Mouse (Mus musculus): ENCODE measurements at regions not wholly inside any gene's neighbourhood (a gene's known extent, or its start where the extent isn't known, plus 50 kb on each side); places are given as distances from the start of the nearest gene placed in this dataset.

DNA sequence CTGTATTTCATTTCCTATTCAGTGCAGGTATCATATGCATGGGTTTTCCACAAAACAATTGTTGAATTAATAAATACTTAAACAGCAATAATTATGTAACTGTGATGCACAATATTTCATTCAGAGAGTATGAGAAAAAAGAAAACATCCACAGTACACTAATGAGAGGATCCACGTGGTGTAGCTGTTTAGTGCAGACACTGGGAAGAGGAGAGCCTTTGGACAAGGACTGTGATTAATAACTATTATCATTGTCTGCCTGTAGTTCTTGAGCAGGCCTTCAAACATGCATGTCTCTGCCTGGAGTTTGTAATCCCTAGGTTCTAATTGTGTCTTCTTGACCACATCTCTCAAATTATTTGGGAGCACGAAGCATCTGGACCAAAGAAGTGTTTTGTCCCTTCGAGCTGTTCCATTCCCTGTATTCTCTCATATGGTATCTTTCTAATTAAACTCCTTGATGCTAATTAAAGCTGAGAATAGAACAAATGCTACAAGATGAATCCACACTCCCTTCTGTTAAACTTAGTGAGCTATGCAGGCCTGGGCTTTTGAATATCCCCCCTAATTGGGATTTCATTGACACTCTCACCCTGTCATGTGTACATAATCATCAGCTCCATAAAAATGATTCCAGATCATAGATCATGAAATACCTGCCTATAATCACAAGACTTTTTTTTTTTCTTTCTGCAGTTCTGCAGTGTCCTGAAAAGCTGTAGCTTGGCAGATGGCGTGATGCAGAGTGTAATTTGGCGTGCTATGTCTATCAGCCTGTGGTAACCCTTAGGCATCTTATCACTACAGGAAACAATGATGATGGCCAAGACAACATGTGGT, 1208.9 kb upstream of the G6pd2 start:
- H3K4me2 ChIP-seq (replicated peaks): no peak overlapping the region
- H3K4me1 ChIP-seq: no peaks in the 10 kb centered on the region
- H3K36me3 ChIP-seq: no peaks in the 10 kb centered on the region
- H3K9me3 ChIP-seq (replicated peaks): no peaks in the 10 kb centered on the region
- peak overlapping the region; percentile 23; the same call in 1 of the 2 replicates for H3K27ac ChIP-seq
- ATAC-seq (ENCODE audit: low FRiP score): peak; percentile 92
- no peak overlapping the region for H3K9ac ChIP-seq
- H3K27me3 ChIP-seq: no peaks in the 10 kb centered on the region
- 61% methylated on average over 5 of the region's 5 CpGs for WGBS
- H3K4me3 ChIP-seq: no peak overlapping the region

DNA sequence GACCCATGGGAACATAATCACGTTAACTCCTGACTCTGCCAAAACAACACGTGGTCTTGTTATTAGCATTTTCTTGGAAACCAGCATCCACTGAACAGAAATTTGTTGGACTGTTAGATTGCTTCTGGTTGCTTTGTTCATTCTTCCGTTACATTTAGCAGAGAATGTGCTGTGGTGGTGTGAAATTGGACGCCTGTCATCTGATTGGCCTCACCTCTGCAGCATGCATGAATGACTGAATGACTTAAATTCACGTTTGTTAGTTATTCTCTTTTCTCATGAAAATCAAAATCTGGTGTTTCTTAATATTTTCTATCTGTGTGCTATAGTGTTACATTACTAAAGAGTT, 1208.3 kb upstream of the G6pd2 start:
- Histone ChIP-seq H3K4me3 (no peak overlapping the region), H3K27me3 (no peaks in the 10 kb centered on the region), H3K27ac (no peak overlapping the region), H3K36me3 (no peaks in the 10 kb centered on the region), H3K4me2 (replicated peaks) (no peak overlapping the region), H3K9ac (no peak overlapping the region), H3K9me3 (replicated peaks) (no peaks in the 10 kb centered on the region), H3K4me1 (no peaks in the 10 kb centered on the region)
- no peak for ATAC-seq (ENCODE audit: low FRiP score)
- WGBS: 53% methylated on average over 5 of the region's 5 CpGs

DNA sequence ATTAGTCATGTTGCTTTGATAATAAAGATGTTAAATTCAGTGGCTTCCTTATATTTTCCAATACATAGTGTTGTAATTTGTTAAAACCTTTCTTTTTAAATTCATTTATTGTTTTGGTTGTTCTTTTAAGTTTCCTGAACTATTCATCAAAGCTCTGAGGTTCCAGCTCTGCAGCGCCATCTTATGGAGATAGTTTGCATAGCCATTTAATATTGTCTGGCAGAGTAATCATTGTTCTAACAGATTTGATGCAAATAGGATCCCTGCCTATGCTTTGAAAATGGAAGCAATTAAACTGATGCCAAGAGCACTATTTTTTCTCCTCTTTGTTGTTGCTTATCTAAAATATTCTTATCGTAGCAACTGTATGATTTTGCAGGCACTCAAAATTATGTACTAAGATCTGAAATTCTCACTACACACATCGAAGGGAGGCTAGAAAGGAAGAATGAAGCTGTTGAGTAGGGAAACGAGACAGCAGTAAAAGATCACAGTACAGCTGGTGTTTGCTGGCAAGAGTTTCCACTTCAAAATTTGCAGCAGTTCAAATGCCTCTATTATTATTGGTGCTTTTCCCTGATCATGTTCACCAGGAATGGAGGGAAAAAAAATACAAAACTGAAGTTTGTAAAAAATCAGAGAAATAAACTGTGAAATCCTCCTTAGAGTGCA, 1199.5 kb upstream of the G6pd2 start:
- Histone ChIP-seq H3K4me2 (replicated peaks) (no peak overlapping the region), H3K27ac (no peak overlapping the region)
- WGBS: 41% methylated on average over 4 of the region's 4 CpGs

More for the DNA sequence above, 1199.5 kb upstream of the G6pd2 start:
- Histone ChIP-seq H3K9me3 (replicated peaks) (no peaks in the 10 kb centered on the region), H3K9ac (no peak overlapping the region), H3K4me3 (no peak overlapping the region), H3K4me1 (no peaks in the 10 kb centered on the region), H3K36me3 (no peaks in the 10 kb centered on the region), H3K27me3 (no peaks in the 10 kb centered on the region)
- ATAC-seq (ENCODE audit: low FRiP score): no peak

All from hindbrain, embryonic 12.5 days (tissue).